Mouse (Mus musculus) ovary, postnatal 36 days (tissue): Measurements from ENCODE around the gene Alg14.
A peak's percentile ranks its signal among the peaks of the same experiment; 100 is the strongest.

Experiments
- DNase-seq: peaks from one replicate; pipeline ENCODE4 v3.0.0; 2022; ENCODE audit warnings: low spot score, mixed read lengths

Alg14 gene

GRCm38 (mm10) chr3:121291560-121292258 lies at the start of gene Alg14:
Alg14 (plus strand) TSS chr3:121291773.
- DNase-seq = peak; percentile 95

- no peak for DNase-seq
Observed at GRCm38 (mm10) chr3:121242111-121242936, 49.2 kb upstream of the Alg14 start.

DNA sequence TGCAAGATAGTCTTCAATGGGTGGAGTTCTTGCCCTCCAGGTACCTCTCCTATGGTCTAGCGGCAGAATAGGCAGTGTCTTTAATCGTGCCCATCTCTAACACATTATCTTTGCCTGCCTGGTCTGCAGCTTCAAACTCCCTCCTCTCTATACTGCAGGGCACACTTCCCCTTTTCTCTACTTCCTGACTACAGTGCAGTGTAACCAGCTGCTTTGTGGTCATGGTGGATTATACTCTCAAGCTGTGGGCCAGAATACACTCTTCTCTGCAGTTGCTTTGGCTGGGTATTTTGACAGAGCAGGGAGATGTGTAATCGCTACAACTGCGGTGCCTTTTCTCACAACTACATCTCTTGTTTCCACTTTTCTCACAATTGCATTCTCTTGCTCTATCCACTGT lies 48.6 kb upstream of the Alg14 start:
- no peak for DNase-seq

- DNase-seq = no peak
Observed at GRCm38 (mm10) chr3:121250048-121250447, 41.5 kb upstream of the Alg14 start.

GRCm38 (mm10) chr3:121250576-121251433 lies 40.8 kb upstream of the Alg14 start:
- no peak for DNase-seq

- no peak for DNase-seq
Observed at GRCm38 (mm10) chr3:121255501-121255900, 36.1 kb upstream of the Alg14 start.

DNA sequence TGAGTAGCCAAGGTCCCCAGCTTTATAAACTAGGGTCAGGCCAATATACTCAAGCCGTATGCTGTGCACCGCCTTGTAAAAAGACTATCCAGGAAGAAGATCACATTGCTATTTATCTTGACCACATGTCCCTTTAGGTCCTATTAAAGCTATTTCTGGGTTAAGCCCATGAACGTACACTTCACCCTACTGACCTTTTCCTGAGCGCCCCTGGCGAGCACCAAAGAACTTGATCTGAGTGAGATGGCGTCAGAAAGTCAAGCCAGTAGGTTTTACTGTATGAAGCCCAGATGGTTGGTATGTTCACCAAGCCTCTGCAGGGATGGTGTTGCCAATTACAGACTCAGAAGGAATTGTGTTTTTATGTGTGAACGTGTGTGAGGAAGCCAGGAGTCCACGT lies 35.4 kb upstream of the Alg14 start:
- DNase-seq = no peak

DNA sequence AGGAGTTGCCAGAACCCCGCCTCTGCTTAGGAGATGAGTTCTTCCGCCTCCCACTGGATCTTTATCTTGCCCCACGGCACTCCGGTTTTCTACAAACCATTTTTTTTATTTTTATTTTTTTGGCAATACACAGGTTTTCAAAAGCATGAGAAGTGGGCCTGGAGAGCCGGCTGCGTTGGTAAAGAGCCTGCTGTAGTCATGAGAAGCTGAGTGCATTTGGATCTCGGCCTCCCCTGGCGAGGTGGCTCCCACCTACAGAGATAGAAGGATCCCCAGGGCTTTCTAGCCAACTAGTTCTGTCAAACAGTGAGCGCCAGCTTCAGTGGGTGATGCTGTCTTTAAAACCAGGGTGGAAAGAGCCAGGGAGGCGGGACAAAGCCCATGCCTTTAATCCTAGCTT lies 34.2 kb upstream of the Alg14 start:
- DNase-seq = no peak

- no peak for DNase-seq
Observed at GRCm38 (mm10) chr3:121258521-121259478, 32.8 kb upstream of the Alg14 start.

- no peak for DNase-seq
Observed at GRCm38 (mm10) chr3:121260041-121260440, 31.5 kb upstream of the Alg14 start.

DNA sequence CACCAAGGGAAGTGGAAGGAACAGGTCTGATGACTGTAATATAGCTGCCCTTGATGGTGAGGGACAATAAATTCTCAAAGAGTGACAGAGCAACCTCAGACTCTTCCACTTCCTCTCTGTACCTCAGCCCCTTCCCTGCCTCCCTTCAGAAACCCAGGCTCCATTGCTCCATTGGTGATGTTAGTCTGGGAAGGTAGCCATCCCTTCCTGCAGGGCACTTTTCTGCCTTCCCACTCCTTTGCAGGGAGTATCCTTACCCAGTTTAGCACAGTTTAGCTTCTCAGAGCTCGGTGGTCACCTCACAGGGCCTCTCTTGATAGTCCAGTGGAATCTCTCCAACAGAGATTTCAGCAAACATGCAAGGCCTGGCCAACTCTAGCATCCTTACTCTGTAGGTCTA lies 30.7 kb upstream of the Alg14 start:
- DNase-seq = no peak

- no peak for DNase-seq
Observed at GRCm38 (mm10) chr3:121261251-121261650, 30.3 kb upstream of the Alg14 start.

DNA sequence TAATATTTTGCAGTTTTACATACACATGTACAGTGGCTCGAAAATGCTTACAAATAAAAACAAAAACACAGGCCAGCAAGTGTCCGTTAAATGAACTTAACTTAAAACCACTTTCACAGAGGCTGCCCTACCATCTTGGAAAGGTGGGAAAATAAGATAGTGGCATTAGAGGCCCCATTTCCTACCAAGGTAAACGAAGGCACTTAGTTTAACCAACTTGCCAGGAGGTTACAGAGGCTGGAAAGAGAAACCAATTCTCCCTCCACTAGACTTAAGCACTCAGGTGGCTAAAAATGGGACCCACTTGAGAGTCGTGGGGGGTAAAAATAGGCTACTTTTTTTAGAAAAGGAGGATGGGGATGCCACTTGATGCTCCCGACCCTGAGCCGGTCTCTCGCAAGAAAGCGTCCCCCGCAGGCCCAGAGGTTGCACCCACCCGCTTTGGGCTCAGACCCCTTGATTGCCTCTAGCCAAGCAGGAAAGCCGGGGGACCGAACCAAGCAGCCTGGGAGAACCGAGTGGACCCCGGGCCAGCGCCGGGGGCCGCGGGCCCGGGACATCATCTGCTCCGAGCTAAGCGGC lies 29.5 kb upstream of the Alg14 start:
- no peak for DNase-seq

- peak; percentile 69 for DNase-seq
Observed at GRCm38 (mm10) chr3:121262521-121263204, 28.9 kb upstream of the Alg14 start.

DNA sequence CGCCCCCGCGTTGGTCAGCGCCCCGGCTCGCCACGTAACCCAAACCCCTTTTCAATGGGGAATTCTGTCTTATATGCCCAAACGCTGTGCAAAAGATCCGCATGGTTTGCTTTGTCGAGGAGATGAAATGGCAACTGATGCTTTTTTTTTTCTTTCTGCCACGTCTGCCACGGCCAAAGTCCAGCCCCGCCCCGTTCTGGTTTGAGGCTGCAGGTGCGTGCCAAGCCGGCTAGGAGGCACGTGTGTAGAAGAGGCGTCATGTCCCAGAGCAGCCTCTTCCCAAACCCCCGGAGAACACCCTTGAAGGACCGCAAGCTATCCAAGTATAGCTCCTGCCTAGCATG lies 28.4 kb upstream of the Alg14 start:
- DNase-seq = peak; percentile 46

- DNase-seq = no peak
Observed at GRCm38 (mm10) chr3:121264242-121264641, 27.3 kb upstream of the Alg14 start.

GRCm38 (mm10) chr3:121267283-121267682 lies 24.3 kb upstream of the Alg14 start:
- DNase-seq = no peak

GRCm38 (mm10) chr3:121272577-121272976 lies 19.0 kb upstream of the Alg14 start:
- DNase-seq = no peak

GRCm38 (mm10) chr3:121274010-121274409 lies 17.6 kb upstream of the Alg14 start:
- no peak for DNase-seq

DNA sequence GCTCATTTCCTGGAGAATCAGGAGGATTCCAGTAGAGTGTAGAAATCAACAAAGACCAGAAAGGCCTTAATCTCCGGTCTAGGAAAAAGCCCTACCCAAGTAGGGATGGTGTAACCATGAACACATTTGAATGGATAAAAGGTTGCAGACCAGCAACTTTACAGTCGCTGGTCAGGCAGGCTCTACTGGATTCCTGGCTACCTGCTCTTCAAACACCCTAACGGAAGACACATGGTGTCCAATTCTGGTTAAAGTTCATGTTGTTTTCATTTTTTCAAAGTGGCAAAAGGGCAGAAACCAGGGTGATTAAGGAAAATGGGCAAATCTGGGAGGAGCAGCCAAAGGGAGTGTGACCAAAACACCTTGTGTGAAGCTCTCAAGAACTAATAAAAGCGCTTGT lies 14.6 kb upstream of the Alg14 start:
- DNase-seq = no peak
